Mouse (Mus musculus) megakaryocyte, embryonic 14.5 days (primary cell): ENCODE results near the gene Icosl. TPM values are rescaled to one million over a fixed set of nuclear protein-coding genes. Genes with fewer than 3 reads are reported as not detected.
"Not testable (repeated sequence)": the region's sequence is repeated elsewhere in the genome, so short reads cannot be mapped to it uniquely, and the experiment has no call there.

ENCODE experiments used
- H3K27me3 ChIP-seq: replicated peaks from 2 replicates; pipeline ENCODE3; 2012; ENCODE audit warnings: inconsistent platforms
- H3K36me3 ChIP-seq: replicated peaks from 2 replicates; pipeline ENCODE3; 2012; ENCODE audit warnings: low read length, inconsistent platforms, mixed read lengths
- H3K4me1 ChIP-seq: 2 replicates; pipeline ENCODE4 v1.6.1; 2012; ENCODE audit warnings: inconsistent platforms
- H3K4me3 ChIP-seq: replicated peaks from 2 replicates; pipeline ENCODE3; 2012; ENCODE audit warnings: moderate library complexity, mild to moderate bottlenecking, inconsistent platforms
- H3K9me3 ChIP-seq: 2 replicates; pipeline ENCODE4 v1.6.1; 2012; ENCODE audit warnings: inconsistent platforms
- FLI1 ChIP-seq: IDR thresholded peaks from 2 replicates; pipeline ENCODE4 v1.6.1; 2012; ENCODE audit warnings: low read length, inconsistent platforms, mixed read lengths
- GATA1 ChIP-seq: IDR thresholded peaks from 3 replicates; pipeline ENCODE4 v1.6.1; 2012; ENCODE audit warnings: mixed read lengths, low read length, inconsistent platforms, borderline replicate concordance
- polyA plus RNA-seq: library from polyadenylated mRNA; stranded (reverse); fragments of >175 nt; gene quantifications from 2 replicates; pipeline ENCODE4 v1.2.3, GENCODE M21; 2012; ENCODE audit warnings: low replicate concordance; ENCODE audit not compliant: insufficient read depth

Gene Icosl
- polyA plus RNA-seq, 1 experiment, result 0.74 TPM

- Histone ChIP-seq H3K27me3 (peaks cover 74% of the 10 kb centered on the region), H3K4me1 (peaks cover 26% of the 10 kb centered on the region), H3K4me3 (no peak overlapping the region), H3K9me3 (peaks cover 3% of the 10 kb centered on the region), H3K36me3 (no peaks in the 10 kb centered on the region)
- TF ChIP-seq GATA1 (no peak), FLI1 (no peak)
Measured at GRCm38 (mm10) chr10:78090706-78091491, 21.8 kb downstream of the Icosl start.

GRCm38 (mm10) chr10:78091865-78092724 lies 23.0 kb downstream of the Icosl start:
- Histone ChIP-seq H3K4me1 (peaks cover 25% of the 10 kb centered on the region), H3K9me3 (peaks cover 14% of the 10 kb centered on the region), H3K27me3 (peaks cover 74% of the 10 kb centered on the region), H3K4me3 (no peak overlapping the region), H3K36me3 (no peaks in the 10 kb centered on the region)
- TF ChIP-seq FLI1 (no peak), GATA1 (no peak)

DNA sequence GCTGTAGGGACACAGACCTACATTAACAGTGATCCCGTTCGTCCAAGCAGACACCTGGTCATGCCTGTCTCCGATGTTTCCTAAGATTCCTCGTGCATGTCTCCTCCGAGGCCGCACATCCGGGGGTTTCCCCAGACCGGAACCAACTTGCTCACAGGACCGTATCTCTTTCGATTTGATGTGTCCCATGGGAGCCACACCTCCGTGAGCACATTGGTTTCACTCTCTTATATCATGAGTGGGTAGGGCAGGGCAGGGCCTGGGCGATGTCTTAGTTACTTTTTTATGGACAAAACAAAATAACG lies 23.6 kb downstream of the Icosl start:
- Histone ChIP-seq H3K4me1 (peaks cover 21% of the 10 kb centered on the region), H3K36me3 (no peaks in the 10 kb centered on the region), H3K4me3 (no peak overlapping the region), H3K27me3 (peaks cover 74% of the 10 kb centered on the region), H3K9me3 (peaks cover 20% of the 10 kb centered on the region)
- TF ChIP-seq GATA1 (no peak), FLI1 (no peak)

DNA sequence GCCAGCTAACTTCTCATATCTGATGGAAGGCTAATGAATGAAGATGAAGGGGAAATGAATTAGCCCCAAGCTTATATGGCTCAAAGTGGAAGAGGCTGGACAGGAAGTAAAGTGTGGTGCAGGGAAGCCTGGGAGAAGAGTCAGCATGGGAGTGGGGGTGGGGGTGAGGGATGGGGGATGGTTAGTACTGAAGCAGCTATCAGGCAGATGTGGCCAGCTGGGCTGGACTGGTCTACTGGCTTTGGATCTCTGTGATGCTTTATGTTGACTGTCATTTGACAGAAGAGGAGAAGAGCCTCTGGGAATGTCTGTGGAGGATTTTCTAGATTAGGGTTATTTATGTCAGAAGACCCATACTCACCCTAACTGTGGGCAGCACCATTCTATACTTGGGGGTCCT lies 26.1 kb downstream of the Icosl start:
- TF ChIP-seq FLI1 (no peak), GATA1 (no peak)
- Histone ChIP-seq H3K9me3 (peaks cover 45% of the 10 kb centered on the region), H3K4me3 (no peak overlapping the region), H3K27me3 (peaks cover 78% of the 10 kb centered on the region), H3K4me1 (peaks cover 20% of the 10 kb centered on the region), H3K36me3 (no peaks in the 10 kb centered on the region)

DNA sequence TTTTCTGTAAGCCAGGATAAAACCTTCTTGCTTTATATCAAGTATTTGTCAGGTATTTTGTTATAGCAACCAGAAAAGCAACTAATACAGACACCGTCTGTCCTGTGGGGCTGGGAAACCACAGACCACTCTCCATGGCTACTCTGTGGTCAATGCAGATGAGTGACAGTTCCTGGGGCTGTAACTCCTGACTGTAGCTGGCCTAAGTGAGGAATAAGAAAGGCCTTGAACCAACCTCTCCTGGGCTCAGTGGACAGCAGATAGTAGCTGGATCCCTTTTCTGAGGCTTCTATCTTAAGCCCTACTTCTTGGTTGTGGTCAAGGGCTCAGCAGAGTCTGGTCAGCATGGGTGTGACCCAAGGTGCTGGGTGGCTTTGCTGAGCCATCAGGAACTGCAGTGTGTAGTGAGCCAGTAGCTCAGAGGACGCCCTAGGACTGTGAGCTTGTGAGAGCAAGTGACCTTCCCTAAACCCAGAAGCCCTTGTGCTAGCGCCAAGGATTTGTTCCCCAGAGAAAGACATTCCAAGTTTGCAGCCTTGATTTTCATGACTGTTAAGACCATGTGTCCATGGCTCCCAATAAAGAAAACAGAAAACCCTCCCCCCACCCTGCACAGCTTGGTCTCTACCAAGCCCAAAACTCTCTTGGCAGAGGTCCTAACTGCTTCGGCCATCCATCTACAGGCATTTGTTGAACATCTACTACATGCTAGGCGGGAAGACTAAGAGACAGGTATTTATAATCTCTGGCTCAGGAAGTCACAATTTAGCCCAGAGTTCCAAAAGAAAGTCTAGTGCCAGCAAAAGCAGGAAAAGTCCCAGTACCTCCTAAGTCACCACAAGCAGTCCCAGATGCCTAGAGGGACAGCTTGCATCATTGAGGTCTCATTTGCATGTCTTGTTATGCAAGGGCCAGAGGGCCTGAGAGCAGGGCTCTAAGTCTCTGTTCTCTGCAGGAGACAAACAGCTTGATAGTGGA lies 27.1 kb downstream of the Icosl start:
- TF ChIP-seq GATA1 (no peak), FLI1 (no peak)
- peaks cover 78% of the 10 kb centered on the region for H3K27me3 ChIP-seq
- no peaks in the 10 kb centered on the region for H3K36me3 ChIP-seq
- no peak overlapping the region for H3K4me3 ChIP-seq
- peaks cover 54% of the 10 kb centered on the region for H3K9me3 ChIP-seq
- peaks cover 17% of the 10 kb centered on the region for H3K4me1 ChIP-seq

- H3K4me3 ChIP-seq, H3K36me3 ChIP-seq: not testable (repeated sequence)
- peaks cover 18% of the 10 kb centered on the region for H3K4me1 ChIP-seq
- H3K27me3 ChIP-seq, result peaks cover 87% of the 10 kb centered on the region
- H3K9me3 ChIP-seq, result peaks cover 54% of the 10 kb centered on the region
Measured at GRCm38 (mm10) chr10:78099860-78100259, 30.8 kb downstream of the Icosl start.

- Histone ChIP-seq H3K36me3 (no peaks in the 10 kb centered on the region), H3K27me3 (peaks cover 92% of the 10 kb centered on the region), H3K9me3 (peaks cover 51% of the 10 kb centered on the region), H3K4me3 (no peak overlapping the region), H3K4me1 (peaks cover 12% of the 10 kb centered on the region)
- TF ChIP-seq FLI1, result no peak
- TF ChIP-seq GATA1, result no peak
Measured at GRCm38 (mm10) chr10:78100989-78101780, 32.1 kb downstream of the Icosl start.

GRCm38 (mm10) chr10:78104555-78105490 lies 35.7 kb downstream of the Icosl start:
- Histone ChIP-seq H3K36me3 (no peaks in the 10 kb centered on the region), H3K27me3 (peaks cover 84% of the 10 kb centered on the region), H3K4me3 (no peak overlapping the region), H3K4me1 (peaks cover 6% of the 10 kb centered on the region), H3K9me3 (peaks cover 32% of the 10 kb centered on the region)
- TF ChIP-seq GATA1 (no peak), FLI1 (no peak)

GRCm38 (mm10) chr10:78105548-78105947 lies 36.4 kb downstream of the Icosl start:
- H3K27me3 ChIP-seq, result peaks cover 80% of the 10 kb centered on the region
- no peak for TF ChIP-seq FLI1
- no peak for TF ChIP-seq GATA1
- peaks cover 27% of the 10 kb centered on the region for H3K9me3 ChIP-seq
- no peaks in the 10 kb centered on the region for H3K36me3 ChIP-seq
- peaks cover 6% of the 10 kb centered on the region for H3K4me1 ChIP-seq
- H3K4me3 ChIP-seq, result peak overlapping the region; percentile 62
